Mouse (Mus musculus) Patski (cell line): ENCODE results near the gene Nampt. TPM values are rescaled to one million over a fixed set of nuclear protein-coding genes. Genes with fewer than 3 reads are reported as not detected.

ENCODE experiments used
- ATAC-seq: fragments of 100-300 bp; one replicate; pipeline ENCODE4 v1.8.0; 2021
- CTCF ChIA-PET: fragments of 350-600 bp; sonication (Branson Sonifier 250); formaldehyde crosslinking; loops from one replicate; lab custom pipeline; 2022; ENCODE audit warnings: inconsistent platforms; lab: Charles Lee
- POLR2A ChIA-PET: fragments of 350-600 bp; sonication (Branson Sonifier 250); formaldehyde crosslinking; loops from one replicate; lab custom pipeline; 2022; ENCODE audit warnings: antibody characterized with exemption, inconsistent platforms; lab: Charles Lee
- DNase-seq: peaks from one replicate; pipeline ENCODE4 v3.0.0-alpha.2; 2011; ENCODE audit warnings: low read depth, low spot score
- H3K27me3 ChIP-seq: fragments of 371-371 bp; one replicate; pipeline ENCODE4 v1.5.1; 2021
- CTCF ChIP-seq: fragments of 100-300 bp; IDR thresholded peaks from one replicate; pipeline ENCODE4 v1.5.1; 2021
- in situ Hi-C: fragments of 300-500 bp; cut with MboI; formaldehyde crosslinking; loops from 3 replicates; pipeline ENCODE4 v1.11.1; 2018; ENCODE audit warnings: low pct_unique_long_range_greater_than_20kb, mixed read lengths
- polyA plus RNA-seq: library from polyadenylated mRNA; unstranded; gene quantifications from one replicate; pipeline ENCODE4 v1.2.3, GENCODE M21; 2021

Nampt gene
- polyA plus RNA-seq, 1 experiment from 2014 or later, result 76.5 TPM

GRCm38 (mm10) chr12:32821504-32822011 is 2.2 kb downstream of the Nampt start:
- DNase-seq (no peak), ATAC-seq (no peak)
- CTCF ChIA-PET, result interaction anchor here (0.6 kb wide), 1 partner anchor 9 kb away, joined by 3 read pairs; no protein-coding TSS in a partner anchor
- POLR2A ChIA-PET, result interaction anchor here (0.6 kb wide), 1 partner anchor 16 kb away, joined by 3 read pairs; no protein-coding TSS in a partner anchor
- no peak for TF ChIP-seq CTCF
- in situ Hi-C loops, result no loop called here
- H3K27me3 ChIP-seq, result no peaks in the 10 kb centered on the region

- in situ Hi-C loops, result no loop called here
- no peak for ATAC-seq
- POLR2A ChIA-PET, result no interaction called here
- CTCF ChIA-PET, result no interaction called here
- no peak for TF ChIP-seq CTCF
- no peak for DNase-seq
- no peaks in the 10 kb centered on the region for H3K27me3 ChIP-seq
Measured at GRCm38 (mm10) chr12:32822066-32822465, 2.7 kb downstream of the Nampt start.

- ChIA-PET CTCF (no interaction called here), POLR2A (no interaction called here)
- in situ Hi-C loops, result no loop called here
- no peaks in the 10 kb centered on the region for H3K27me3 ChIP-seq
- DNase-seq, result no peak
- no peak for TF ChIP-seq CTCF
- ATAC-seq, result no peak
Measured at GRCm38 (mm10) chr12:32824586-32824985, 5.2 kb downstream of the Nampt start.

- H3K27me3 ChIP-seq, result no peaks in the 10 kb centered on the region
- DNase-seq (no peak), ATAC-seq (no peak)
- in situ Hi-C loops, result loop anchor here (5.0 kb wide), 1 partner anchor 190 kb away; no protein-coding TSS in a partner anchor
- ChIA-PET CTCF (interaction anchor here (0.7 to 2.5 kb wide), 9 partner anchors 9 to 535 kb away, joined by 3 to 14 read pairs (median 4); no protein-coding TSS in a partner anchor), POLR2A (no interaction called here)
- peak; percentile 85 for TF ChIP-seq CTCF
Measured at GRCm38 (mm10) chr12:32826971-32827370, 7.6 kb downstream of the Nampt start.

GRCm38 (mm10) chr12:32828137-32828760 is 8.9 kb downstream of the Nampt start:
- ChIA-PET CTCF (interaction anchor here (0.7 to 2.5 kb wide), 5 partner anchors 16 to 196 kb away, joined by 3 to 14 read pairs (median 3); no protein-coding TSS in a partner anchor), POLR2A (no interaction called here)
- no peak for TF ChIP-seq CTCF
- DNase-seq (no peak), ATAC-seq (no peak)
- in situ Hi-C loops, result loop anchor here (5.0 kb wide), 1 partner anchor 191 kb away; no protein-coding TSS in a partner anchor
- H3K27me3 ChIP-seq, result no peaks in the 10 kb centered on the region

GRCm38 (mm10) chr12:32829321-32830090 is 10.2 kb downstream of the Nampt start:
- ATAC-seq (no peak), DNase-seq (no peak)
- in situ Hi-C loops, result loop anchor here (5.0 kb wide), 1 partner anchor 192 kb away; no protein-coding TSS in a partner anchor
- no peaks in the 10 kb centered on the region for H3K27me3 ChIP-seq
- CTCF ChIA-PET, result no interaction called here
- TF ChIP-seq CTCF, result no peak
- POLR2A ChIA-PET, result no interaction called here

- in situ Hi-C loops, result no loop called here
- ChIA-PET POLR2A (no interaction called here), CTCF (no interaction called here)
- no peak for ATAC-seq
- no peaks in the 10 kb centered on the region for H3K27me3 ChIP-seq
- no peak for TF ChIP-seq CTCF
- DNase-seq, result no peak
Measured at GRCm38 (mm10) chr12:32832076-32832475, 12.7 kb downstream of the Nampt start.

GRCm38 (mm10) chr12:32834781-32835180 is 15.4 kb downstream of the Nampt start:
- H3K27me3 ChIP-seq, result no peaks in the 10 kb centered on the region
- in situ Hi-C loops, result no loop called here
- no peak for TF ChIP-seq CTCF
- ChIA-PET CTCF (no interaction called here), POLR2A (no interaction called here)
- ATAC-seq (no peak), DNase-seq (no peak)

- in situ Hi-C loops, result no loop called here
- CTCF ChIA-PET, result interaction anchor here (1.1 kb wide), 1 partner anchor 9 kb away, joined by 3 read pairs; no protein-coding TSS in a partner anchor
- DNase-seq (no peak), ATAC-seq (no peak)
- no peak for TF ChIP-seq CTCF
- no peaks in the 10 kb centered on the region for H3K27me3 ChIP-seq
- POLR2A ChIA-PET, result no interaction called here
Measured at GRCm38 (mm10) chr12:32835235-32835634, 15.9 kb downstream of the Nampt start.

- DNase-seq (no peak), ATAC-seq (no peak)
- ChIA-PET CTCF (no interaction called here), POLR2A (no interaction called here)
- in situ Hi-C loops, result no loop called here
- TF ChIP-seq CTCF, result no peak
- H3K27me3 ChIP-seq, result no peaks in the 10 kb centered on the region
Measured at GRCm38 (mm10) chr12:32838406-32838805, 19.1 kb downstream of the Nampt start.
